Mouse (Mus musculus): ENCODE measurements around the gene Map4k2. TPM values are rescaled to one million over a fixed set of nuclear protein-coding genes. Genes with fewer than 3 reads are reported as not detected.

The Map4k2 gene
- total RNA-seq, 2 experiments from 2014 or later, result 27.2 to 37.3 TPM

- peak; percentile 38; the same call in 1 of the 2 replicates for ATAC-seq (replicated peaks; ENCODE audit: low FRiP score, low TSS enrichment, poor library complexity, severe bottlenecking)
Measured at GRCm38 (mm10) chr19:6373539-6374400, 32.8 kb downstream of the Map4k2 start.

GRCm38 (mm10) chr19:6374571-6374970 is 33.6 kb downstream of the Map4k2 start:
- ATAC-seq (replicated peaks; ENCODE audit: low FRiP score, low TSS enrichment, poor library complexity, severe bottlenecking), result no peak

GRCm38 (mm10) chr19:6375423-6376254 is 34.7 kb downstream of the Map4k2 start:
- ATAC-seq (replicated peaks; ENCODE audit: low FRiP score, low TSS enrichment, poor library complexity, severe bottlenecking), result no peak

GRCm38 (mm10) chr19:6376255-6376564 is 35.3 kb downstream of the Map4k2 start:
- ATAC-seq (replicated peaks; ENCODE audit: low FRiP score, low TSS enrichment, poor library complexity, severe bottlenecking), result 0 out of 2 replicates have a peak, but pooled peaks have one; percentile 48

- ATAC-seq (replicated peaks; ENCODE audit: low FRiP score, low TSS enrichment, poor library complexity, severe bottlenecking), result no peak
Measured at GRCm38 (mm10) chr19:6376643-6377042, 35.7 kb downstream of the Map4k2 start.

- no peak for ATAC-seq (replicated peaks; ENCODE audit: low FRiP score, low TSS enrichment, poor library complexity, severe bottlenecking)
Measured at GRCm38 (mm10) chr19:6377327-6378040, 36.5 kb downstream of the Map4k2 start.

- no peak for ATAC-seq (replicated peaks; ENCODE audit: low FRiP score, low TSS enrichment, poor library complexity, severe bottlenecking)
Measured at GRCm38 (mm10) chr19:6380411-6381166, 39.7 kb downstream of the Map4k2 start.

- no peak for ATAC-seq (replicated peaks; ENCODE audit: low FRiP score, low TSS enrichment, poor library complexity, severe bottlenecking)
Measured at GRCm38 (mm10) chr19:6381238-6381637, 40.3 kb downstream of the Map4k2 start.

GRCm38 (mm10) chr19:6382323-6382924 is 41.5 kb downstream of the Map4k2 start:
- ATAC-seq (replicated peaks; ENCODE audit: low FRiP score, low TSS enrichment, poor library complexity, severe bottlenecking), result no peak

- no peak for ATAC-seq (replicated peaks; ENCODE audit: low FRiP score, low TSS enrichment, poor library complexity, severe bottlenecking)
Measured at GRCm38 (mm10) chr19:6383470-6383869, 42.5 kb downstream of the Map4k2 start.

- no peak for ATAC-seq (replicated peaks; ENCODE audit: low FRiP score, low TSS enrichment, poor library complexity, severe bottlenecking)
Measured at GRCm38 (mm10) chr19:6384128-6384527, 43.2 kb downstream of the Map4k2 start, which contains the start of gene Pygm. TSS of gene Pygm (plus strand) at chr19:6384399.

GRCm38 (mm10) chr19:6384954-6385353 is 44.0 kb downstream of the Map4k2 start:
- no peak for ATAC-seq (replicated peaks; ENCODE audit: low FRiP score, low TSS enrichment, poor library complexity, severe bottlenecking)

- no peak for ATAC-seq (replicated peaks; ENCODE audit: low FRiP score, low TSS enrichment, poor library complexity, severe bottlenecking)
Measured at GRCm38 (mm10) chr19:6385419-6385818, 44.5 kb downstream of the Map4k2 start.

GRCm38 (mm10) chr19:6385821-6386220 is 44.9 kb downstream of the Map4k2 start:
- no peak for ATAC-seq (replicated peaks; ENCODE audit: low FRiP score, low TSS enrichment, poor library complexity, severe bottlenecking)

- no peak for ATAC-seq (replicated peaks; ENCODE audit: low FRiP score, low TSS enrichment, poor library complexity, severe bottlenecking)
Measured at GRCm38 (mm10) chr19:6386234-6386633, 45.3 kb downstream of the Map4k2 start.

- no peak for ATAC-seq (replicated peaks; ENCODE audit: low FRiP score, low TSS enrichment, poor library complexity, severe bottlenecking)
Measured at GRCm38 (mm10) chr19:6388006-6388405, 47.1 kb downstream of the Map4k2 start.

- ATAC-seq (replicated peaks; ENCODE audit: low FRiP score, low TSS enrichment, poor library complexity, severe bottlenecking), result 0 out of 2 replicates have a peak, but pooled peaks have one; percentile 14
Measured at GRCm38 (mm10) chr19:6389803-6390202, 48.9 kb downstream of the Map4k2 start.

- ATAC-seq (replicated peaks; ENCODE audit: low FRiP score, low TSS enrichment, poor library complexity, severe bottlenecking), result no peak
Measured at GRCm38 (mm10) chr19:6390251-6390650, 49.3 kb downstream of the Map4k2 start.
